Comparison of ENCODE assay signal across 22 mouse cellular contexts in genomic region chr9:57628717-57629116, GRCm38 (mm10). TPM values are rescaled to one million over a fixed set of nuclear protein-coding genes. Genes with fewer than 3 reads are reported as not detected.
DNase-seq lines count a peak whose midpoint lies in the region; ATAC-seq lines count a peak whose summit lies in the region.
"Had no signal": no experiment of that assay in that cellular context is flagged by ENCODE, and none has a peak within 500 bp of the region (broad histone marks: within the 10 kb centered on the region; RNA-seq: fewer than 3 reads in every experiment).

No protein-coding gene starts in this region.

- H3K4me2 ChIP-seq in embryonic facial prominence, embryonic 13.5 days = no peak overlapping the region
- H3K4me2 ChIP-seq in hindbrain, embryonic 13.5 days = no peak overlapping the region
- H3K4me2 ChIP-seq in lung, embryonic 16.5 days (ENCODE audit: low read depth, low read length) = no peak overlapping the region
- no peak overlapping the region for H3K4me2 ChIP-seq in neural tube, embryonic 12.5 days (replicated peaks)
- H3K4me2 ChIP-seq in neural tube, embryonic 15.5 days = no peak overlapping the region
- H3K4me2 ChIP-seq: heart, embryonic 13.5 days; hindbrain, embryonic 15.5 days; kidney, embryonic 15.5 days; limb, embryonic 15.5 days; liver, embryonic 15.5 days; stomach, embryonic 15.5 days had no signal

- ATAC-seq in embryonic facial prominence, embryonic 13.5 days (ENCODE audit: insufficient number of reproducible peaks, insufficient read depth, low FRiP score, low TSS enrichment, low read depth) = 0 out of 2 replicates have a peak, but pooled peaks have one; percentile 5
- 0 out of 2 replicates have a peak, but pooled peaks have one; percentile 1 for ATAC-seq in hindbrain, embryonic 13.5 days (ENCODE audit: low FRiP score)
- peak; percentile 12; the same call in 1 of the 2 replicates for ATAC-seq in lung, embryonic 16.5 days (ENCODE audit: low read depth)
- 0 out of 2 replicates have a peak, but pooled peaks have one; percentile 11 for ATAC-seq in neural tube, embryonic 12.5 days (ENCODE audit: low FRiP score, low read depth)
- no peak for ATAC-seq in neural tube, embryonic 15.5 days (ENCODE audit: low FRiP score)

- H3K27me3 ChIP-seq in embryonic facial prominence, embryonic 13.5 days = no peaks in the 10 kb centered on the region
- H3K27me3 ChIP-seq in embryonic facial prominence, embryonic 10.5 days (replicated peaks; ENCODE audit: low read depth, poor library complexity, severe bottlenecking) = no peaks in the 10 kb centered on the region
- H3K27me3 ChIP-seq in hindbrain, embryonic 13.5 days = no peaks in the 10 kb centered on the region
- H3K27me3 ChIP-seq in hindbrain, embryonic 10.5 days (ENCODE audit: insufficient read depth, poor library complexity, severe bottlenecking) = no peaks in the 10 kb centered on the region
- no peaks in the 10 kb centered on the region for H3K27me3 ChIP-seq in lung, embryonic 16.5 days (ENCODE audit: control insufficient read depth, insufficient read depth, low read depth, low read length)
- H3K27me3 ChIP-seq in neural tube, embryonic 12.5 days (replicated peaks) = no peaks in the 10 kb centered on the region
- no peaks in the 10 kb centered on the region for H3K27me3 ChIP-seq in neural tube, embryonic 15.5 days (replicated peaks)
- H3K27me3 ChIP-seq: heart, embryonic 13.5 days; hindbrain, embryonic 15.5 days; kidney, embryonic 15.5 days; limb, embryonic 15.5 days; liver, embryonic 15.5 days; stomach, embryonic 15.5 days had no signal

- H3K9me3 ChIP-seq in embryonic facial prominence, embryonic 13.5 days = no peaks in the 10 kb centered on the region
- no peaks in the 10 kb centered on the region for H3K9me3 ChIP-seq in embryonic facial prominence, embryonic 10.5 days
- no peaks in the 10 kb centered on the region for H3K9me3 ChIP-seq in hindbrain, embryonic 13.5 days
- no peaks in the 10 kb centered on the region for H3K9me3 ChIP-seq in hindbrain, embryonic 10.5 days
- no peaks in the 10 kb centered on the region for H3K9me3 ChIP-seq in lung, embryonic 16.5 days (ENCODE audit: control insufficient read depth, low read length)
- no peaks in the 10 kb centered on the region for H3K9me3 ChIP-seq in neural tube, embryonic 12.5 days
- H3K9me3 ChIP-seq in neural tube, embryonic 15.5 days (replicated peaks) = no peaks in the 10 kb centered on the region
- H3K9me3 ChIP-seq: heart, embryonic 13.5 days; hindbrain, embryonic 15.5 days; kidney, embryonic 15.5 days; limb, embryonic 15.5 days; liver, embryonic 15.5 days; stomach, embryonic 15.5 days had no signal

- H3K27ac ChIP-seq in embryonic facial prominence, embryonic 13.5 days = no peak overlapping the region
- H3K27ac ChIP-seq in embryonic facial prominence, embryonic 10.5 days (replicated peaks) = no peak overlapping the region
- H3K27ac ChIP-seq in hindbrain, embryonic 13.5 days = no peak overlapping the region
- H3K27ac ChIP-seq in hindbrain, embryonic 10.5 days = no peak overlapping the region
- no peak overlapping the region for H3K27ac ChIP-seq in lung, embryonic 16.5 days (ENCODE audit: low read length)
- H3K27ac ChIP-seq in neural tube, embryonic 12.5 days = no peak overlapping the region
- H3K27ac ChIP-seq in neural tube, embryonic 15.5 days (replicated peaks) = no peak overlapping the region
- H3K27ac ChIP-seq: heart, embryonic 13.5 days; hindbrain, embryonic 15.5 days; kidney, embryonic 15.5 days; left cerebral cortex, adult 2 months; limb, embryonic 15.5 days; stomach, embryonic 15.5 days had no signal

- no peak overlapping the region for H3K9ac ChIP-seq in embryonic facial prominence, embryonic 13.5 days
- no peak overlapping the region for H3K9ac ChIP-seq in hindbrain, embryonic 13.5 days
- no peak overlapping the region for H3K9ac ChIP-seq in lung, embryonic 16.5 days (ENCODE audit: low read length)
- 0 out of 2 replicates have a peak overlapping the region, but pooled peaks have one; percentile 2 for H3K9ac ChIP-seq in neural tube, embryonic 12.5 days
- H3K9ac ChIP-seq in neural tube, embryonic 15.5 days (replicated peaks) = no peak overlapping the region
- H3K9ac ChIP-seq: heart, embryonic 13.5 days; hindbrain, embryonic 15.5 days; kidney, embryonic 15.5 days; limb, embryonic 15.5 days; liver, embryonic 15.5 days; stomach, embryonic 15.5 days had no signal

- H3K36me3 ChIP-seq in embryonic facial prominence, embryonic 13.5 days = peaks cover 80% of the 10 kb centered on the region
- H3K36me3 ChIP-seq in embryonic facial prominence, embryonic 10.5 days (replicated peaks) = peaks cover 99% of the 10 kb centered on the region
- H3K36me3 ChIP-seq in hindbrain, embryonic 13.5 days = peaks cover 89% of the 10 kb centered on the region
- H3K36me3 ChIP-seq in hindbrain, embryonic 10.5 days = peaks cover 99% of the 10 kb centered on the region
- peaks cover 43% of the 10 kb centered on the region for H3K36me3 ChIP-seq in lung, embryonic 16.5 days (ENCODE audit: control insufficient read depth, insufficient read depth, low read length)
- H3K36me3 ChIP-seq in neural tube, embryonic 12.5 days = peaks cover 87% of the 10 kb centered on the region
- peaks cover 78% of the 10 kb centered on the region for H3K36me3 ChIP-seq in neural tube, embryonic 15.5 days

- WGBS in embryonic facial prominence, embryonic 13.5 days = 92% methylated on average over 12 of the region's 12 CpGs
- 93% methylated on average over 12 of the region's 12 CpGs for WGBS in embryonic facial prominence, embryonic 10.5 days
- 90% methylated on average over 12 of the region's 12 CpGs for WGBS in hindbrain, embryonic 13.5 days
- WGBS in hindbrain, embryonic 10.5 days = 91% methylated on average over 12 of the region's 12 CpGs
- 87% methylated on average over 12 of the region's 12 CpGs for WGBS in lung, embryonic 16.5 days
- WGBS in neural tube, embryonic 12.5 days = 96% methylated on average over 12 of the region's 12 CpGs
- WGBS in neural tube, embryonic 15.5 days = 95% methylated on average over 12 of the region's 12 CpGs

- H3K4me3 ChIP-seq in embryonic facial prominence, embryonic 13.5 days = no peak overlapping the region
- H3K4me3 ChIP-seq in embryonic facial prominence, embryonic 10.5 days = no peak overlapping the region
- no peak overlapping the region for H3K4me3 ChIP-seq in hindbrain, embryonic 13.5 days
- H3K4me3 ChIP-seq in hindbrain, embryonic 10.5 days = no peak overlapping the region
- H3K4me3 ChIP-seq in lung, embryonic 16.5 days (ENCODE audit: low read length) = no peak overlapping the region
- no peak overlapping the region for H3K4me3 ChIP-seq in neural tube, embryonic 12.5 days
- H3K4me3 ChIP-seq in neural tube, embryonic 15.5 days (replicated peaks) = no peak overlapping the region
- H3K4me3 ChIP-seq: erythroblast, embryonic 14.5 days; heart, embryonic 13.5 days; hindbrain, embryonic 15.5 days; kidney, embryonic 15.5 days; left cerebral cortex, adult 2 months; limb, embryonic 15.5 days; liver, embryonic 15.5 days; myocyte; stomach, embryonic 15.5 days had no signal

- no peaks in the 10 kb centered on the region for H3K4me1 ChIP-seq in embryonic facial prominence, embryonic 13.5 days
- 0 out of 2 replicates have a peak, but pooled peaks cover 2% of the 10 kb centered on the region for H3K4me1 ChIP-seq in embryonic facial prominence, embryonic 10.5 days
- peaks cover 13% of the 10 kb centered on the region for H3K4me1 ChIP-seq in hindbrain, embryonic 13.5 days (replicated peaks)
- H3K4me1 ChIP-seq in hindbrain, embryonic 10.5 days (replicated peaks) = peaks cover 24% of the 10 kb centered on the region
- H3K4me1 ChIP-seq in lung, embryonic 16.5 days (replicated peaks; ENCODE audit: control insufficient read depth, insufficient read depth, low read length) = no peaks in the 10 kb centered on the region
- H3K4me1 ChIP-seq in neural tube, embryonic 12.5 days = no peaks in the 10 kb centered on the region
- H3K4me1 ChIP-seq in neural tube, embryonic 15.5 days = peaks cover 9% of the 10 kb centered on the region

- DNase-seq in embryonic facial prominence, embryonic 10.5 days (ENCODE audit: low spot score) = no peak
- no peak for DNase-seq in hindbrain, embryonic 10.5 days (ENCODE audit: low spot score)
- DNase-seq in lung, postnatal 25 days (ENCODE audit: low spot score) = no peak

RNA-seq across cellular contexts. Expression of gene Lman1l, which starts 8.1 kb away (rescaled TPM):
- not detected in 2 replicates for polyA plus RNA-seq in embryonic facial prominence, embryonic 13.5 days (2015; fragmentation: Nextera tagmentation; extraction: Ambion mirVana)
- not detected in 2 replicates for polyA plus RNA-seq in embryonic facial prominence, embryonic 10.5 days (2016; fragmentation: Nextera tagmentation; extraction: Ambion mirVana)
- not detected in 2 replicates for polyA plus RNA-seq in hindbrain, embryonic 13.5 days (2015; fragmentation: Nextera tagmentation; extraction: Ambion mirVana)
- polyA plus RNA-seq in hindbrain, embryonic 10.5 days (2016; fragmentation: Nextera tagmentation; extraction: Ambion mirVana) = not detected in 2 replicates
- not detected in 2 replicates for polyA plus RNA-seq in lung, embryonic 16.5 days (2015; fragmentation: Nextera tagmentation; extraction: Ambion mirVana)
- not detected in 2 replicates for polyA plus RNA-seq in neural tube, embryonic 12.5 days (2016; fragmentation: Nextera tagmentation; extraction: Ambion mirVana)
- not detected in 2 replicates for polyA plus RNA-seq in neural tube, embryonic 15.5 days (2015; fragmentation: Nextera tagmentation; extraction: Ambion mirVana)
- polyA plus RNA-seq: cortical plate, adult 2 months; embryonic facial prominence, embryonic 11.5 days; erythroblast, embryonic 14.5 days; forebrain, embryonic 14.5 days; heart, embryonic 13.5 days; hindbrain, embryonic 15.5 days; intestine, embryonic 16.5 days; kidney, embryonic 15.5 days; limb, embryonic 15.5 days; liver, embryonic 15.5 days; neural tube, embryonic 14.5 days; stomach, embryonic 15.5 days had no signal

RNA-seq across cellular contexts. Expression of gene Cplx3, which starts 22.6 kb away (rescaled TPM):
- polyA plus RNA-seq in embryonic facial prominence, embryonic 13.5 days (2015; fragmentation: Nextera tagmentation; extraction: Ambion mirVana) = not detected in 2 replicates
- polyA plus RNA-seq in embryonic facial prominence, embryonic 10.5 days (2016; fragmentation: Nextera tagmentation; extraction: Ambion mirVana) = 1.6 and 1.8 TPM in 2 replicates
- 0.21 and 0.48 TPM in 2 replicates for polyA plus RNA-seq in hindbrain, embryonic 13.5 days (2015; fragmentation: Nextera tagmentation; extraction: Ambion mirVana)
- polyA plus RNA-seq in hindbrain, embryonic 10.5 days (2016; fragmentation: Nextera tagmentation; extraction: Ambion mirVana) = 0.88 and 2.8 TPM in 2 replicates
- not detected in 2 replicates for polyA plus RNA-seq in lung, embryonic 16.5 days (2015; fragmentation: Nextera tagmentation; extraction: Ambion mirVana)
- not detected in 2 replicates for polyA plus RNA-seq in neural tube, embryonic 12.5 days (2016; fragmentation: Nextera tagmentation; extraction: Ambion mirVana)
- 0.11 and 0.23 TPM in 2 replicates for polyA plus RNA-seq in neural tube, embryonic 15.5 days (2015; fragmentation: Nextera tagmentation; extraction: Ambion mirVana)
- polyA plus RNA-seq: erythroblast, embryonic 14.5 days; heart, embryonic 13.5 days; intestine, embryonic 16.5 days; kidney, embryonic 15.5 days; limb, embryonic 15.5 days; liver, embryonic 15.5 days; stomach, embryonic 15.5 days had no signal

RNA-seq across cellular contexts. Expression of gene Csk, which starts 24.7 kb away (rescaled TPM):
- 32.4 and 38.0 TPM in 2 replicates for polyA plus RNA-seq in embryonic facial prominence, embryonic 13.5 days (2015; fragmentation: Nextera tagmentation; extraction: Ambion mirVana)
- 33.2 and 38.3 TPM in 2 replicates for polyA plus RNA-seq in embryonic facial prominence, embryonic 10.5 days (2016; fragmentation: Nextera tagmentation; extraction: Ambion mirVana)
- polyA plus RNA-seq in hindbrain, embryonic 13.5 days (2015; fragmentation: Nextera tagmentation; extraction: Ambion mirVana) = 43.6 and 45.0 TPM in 2 replicates
- 40.8 and 42.3 TPM in 2 replicates for polyA plus RNA-seq in hindbrain, embryonic 10.5 days (2016; fragmentation: Nextera tagmentation; extraction: Ambion mirVana)
- polyA plus RNA-seq in lung, embryonic 16.5 days (2015; fragmentation: Nextera tagmentation; extraction: Ambion mirVana) = 25.5 and 27.8 TPM in 2 replicates
- polyA plus RNA-seq in neural tube, embryonic 12.5 days (2016; fragmentation: Nextera tagmentation; extraction: Ambion mirVana) = 40.3 and 41.7 TPM in 2 replicates
- 43.1 and 50.0 TPM in 2 replicates for polyA plus RNA-seq in neural tube, embryonic 15.5 days (2015; fragmentation: Nextera tagmentation; extraction: Ambion mirVana)

RNA-seq across cellular contexts. Expression of gene Ulk3, which starts 39.5 kb away (rescaled TPM):
- polyA plus RNA-seq in embryonic facial prominence, embryonic 13.5 days (2015; fragmentation: Nextera tagmentation; extraction: Ambion mirVana) = 20.3 and 26.9 TPM in 2 replicates
- polyA plus RNA-seq in embryonic facial prominence, embryonic 10.5 days (2016; fragmentation: Nextera tagmentation; extraction: Ambion mirVana) = 13.3 and 16.4 TPM in 2 replicates
- 28.6 and 30.5 TPM in 2 replicates for polyA plus RNA-seq in hindbrain, embryonic 13.5 days (2015; fragmentation: Nextera tagmentation; extraction: Ambion mirVana)
- polyA plus RNA-seq in hindbrain, embryonic 10.5 days (2016; fragmentation: Nextera tagmentation; extraction: Ambion mirVana) = 14.2 and 14.6 TPM in 2 replicates
- 17.3 and 17.9 TPM in 2 replicates for polyA plus RNA-seq in lung, embryonic 16.5 days (2015; fragmentation: Nextera tagmentation; extraction: Ambion mirVana)
- polyA plus RNA-seq in neural tube, embryonic 12.5 days (2016; fragmentation: Nextera tagmentation; extraction: Ambion mirVana) = 20.7 and 22.9 TPM in 2 replicates
- polyA plus RNA-seq in neural tube, embryonic 15.5 days (2015; fragmentation: Nextera tagmentation; extraction: Ambion mirVana) = 32.1 and 36.5 TPM in 2 replicates

RNA-seq across cellular contexts. Expression of gene Cyp1a2, which starts 54.8 kb away (rescaled TPM):
- not detected in 2 replicates for polyA plus RNA-seq in embryonic facial prominence, embryonic 13.5 days (2015; fragmentation: Nextera tagmentation; extraction: Ambion mirVana)
- not detected in 2 replicates for polyA plus RNA-seq in embryonic facial prominence, embryonic 10.5 days (2016; fragmentation: Nextera tagmentation; extraction: Ambion mirVana)
- polyA plus RNA-seq in hindbrain, embryonic 13.5 days (2015; fragmentation: Nextera tagmentation; extraction: Ambion mirVana) = not detected in 2 replicates
- polyA plus RNA-seq in hindbrain, embryonic 10.5 days (2016; fragmentation: Nextera tagmentation; extraction: Ambion mirVana) = not detected in 2 replicates
- polyA plus RNA-seq in lung, embryonic 16.5 days (2015; fragmentation: Nextera tagmentation; extraction: Ambion mirVana) = not detected in 2 replicates
- polyA plus RNA-seq in neural tube, embryonic 12.5 days (2016; fragmentation: Nextera tagmentation; extraction: Ambion mirVana) = not detected in 2 replicates
- not detected in 2 replicates for polyA plus RNA-seq in neural tube, embryonic 15.5 days (2015; fragmentation: Nextera tagmentation; extraction: Ambion mirVana)
- polyA plus RNA-seq: cortical plate, adult 2 months; embryonic facial prominence, embryonic 11.5 days; erythroblast, embryonic 14.5 days; forebrain, embryonic 14.5 days; heart, embryonic 13.5 days; hindbrain, embryonic 15.5 days; intestine, embryonic 16.5 days; kidney, embryonic 15.5 days; limb, embryonic 15.5 days; myocyte; neural tube, embryonic 14.5 days; stomach, embryonic 15.5 days had no signal
